8 mouse cellular contexts compared by ENCODE assay signal in the genomic region with DNA sequence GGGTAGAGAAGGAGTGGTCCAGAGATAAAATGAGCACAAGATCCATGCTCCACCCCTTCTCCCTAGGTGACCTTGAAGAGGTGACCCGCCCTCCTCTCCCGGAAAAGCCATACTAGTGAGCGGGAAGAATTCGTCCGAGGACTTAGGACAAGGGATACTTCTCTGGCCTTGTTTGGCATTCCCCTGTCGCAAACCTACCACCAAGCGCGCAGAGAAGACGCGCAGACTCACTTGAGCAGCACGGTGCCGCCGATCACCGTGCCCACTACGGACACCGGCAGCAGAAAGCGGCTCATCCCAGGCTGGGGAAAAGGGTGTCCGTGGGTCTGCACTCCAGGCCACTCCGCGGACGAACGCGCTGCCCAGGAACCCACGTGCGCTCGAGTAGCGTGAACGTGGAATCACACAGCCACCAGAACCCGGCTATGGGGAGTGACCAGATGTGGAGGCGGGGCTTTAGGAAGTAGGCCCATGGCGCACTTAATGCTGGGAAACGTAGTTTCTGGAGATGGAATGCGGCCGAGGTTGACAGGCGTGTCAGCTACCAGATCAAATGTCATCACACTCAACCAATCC. TPM values are rescaled to one million over a fixed set of nuclear protein-coding genes. Genes with fewer than 3 reads are reported as not detected.
DNase-seq lines count a peak whose midpoint lies in the region; ATAC-seq lines count a peak whose summit lies in the region.

Gene Rdh13, minus strand, starts transcription at position 434 of the 576 bp plus-strand sequence.

- H3K27me3 ChIP-seq in hindbrain, embryonic 12.5 days = no peaks in the 10 kb centered on the region; the same call in 1 of the 2 replicates

- peak within 1 kb of the TSS; percentile 75 for H3K4me3 ChIP-seq in hindbrain, embryonic 12.5 days

- ATAC-seq in hindbrain, embryonic 12.5 days (ENCODE audit: low FRiP score) = peak; percentile 92

- peak within 1 kb of the TSS; percentile 78 for H3K27ac ChIP-seq in hindbrain, embryonic 12.5 days

- WGBS in hindbrain, embryonic 12.5 days = under 1% methylated on average over 35 of the region's 35 CpGs

- H3K9ac ChIP-seq in hindbrain, embryonic 12.5 days = peak within 1 kb of the TSS; percentile 80

- H3K9me3 ChIP-seq in hindbrain, embryonic 12.5 days (replicated peaks) = no peaks in the 10 kb centered on the region

- peak within 1 kb of the TSS; percentile 75 for H3K4me2 ChIP-seq in hindbrain, embryonic 12.5 days (replicated peaks)

- H3K4me1 ChIP-seq in hindbrain, embryonic 12.5 days = peaks cover 7% of the 10 kb centered on the region

- peak; percentile 93 for DNase-seq in NIH3T3 (ENCODE audit: low read depth)
- peak; percentile 95 to 96 for DNase-seq in cerebellum, postnatal 10 days
- peak; percentile 82 to 83 for DNase-seq in frontal cortex, postnatal 10 days (ENCODE audit: low spot score in 2 of 2)
- peak; percentile 92 for DNase-seq in layer of hippocampus, postnatal 14 days (ENCODE audit: low spot score in 2 of 2)
- DNase-seq in lung, postnatal 14 days = peak; percentile 88
- peak; percentile 71 for DNase-seq in retina, adult 2 months (ENCODE audit: low read depth, low spot score)
- peak; percentile 75 to 77 for DNase-seq in thymus, postnatal 36 days

- H3K36me3 ChIP-seq in hindbrain, embryonic 12.5 days = peaks cover 33% of the 10 kb centered on the region

RNA-seq across cellular contexts. Expression of gene Rdh13, which starts in this region (rescaled TPM):
- polyA plus RNA-seq in hindbrain, embryonic 12.5 days (2016; fragmentation: Nextera tagmentation; extraction: Ambion mirVana) = 29.2 and 30.1 TPM in 2 replicates
- 10 to 100 TPM; 25.5 to 30.2 TPM for total RNA-seq in layer of hippocampus, postnatal 14 days (2021)

Comparison
In these comparisons a context has a peak if more than half of its experiments do, and no peak if none do; other contexts are left out.
1. Peak in every context shown above with its lines: DNase-seq, ATAC-seq, H3K4me3 ChIP-seq and H3K27ac ChIP-seq.